In the genomic region with DNA sequence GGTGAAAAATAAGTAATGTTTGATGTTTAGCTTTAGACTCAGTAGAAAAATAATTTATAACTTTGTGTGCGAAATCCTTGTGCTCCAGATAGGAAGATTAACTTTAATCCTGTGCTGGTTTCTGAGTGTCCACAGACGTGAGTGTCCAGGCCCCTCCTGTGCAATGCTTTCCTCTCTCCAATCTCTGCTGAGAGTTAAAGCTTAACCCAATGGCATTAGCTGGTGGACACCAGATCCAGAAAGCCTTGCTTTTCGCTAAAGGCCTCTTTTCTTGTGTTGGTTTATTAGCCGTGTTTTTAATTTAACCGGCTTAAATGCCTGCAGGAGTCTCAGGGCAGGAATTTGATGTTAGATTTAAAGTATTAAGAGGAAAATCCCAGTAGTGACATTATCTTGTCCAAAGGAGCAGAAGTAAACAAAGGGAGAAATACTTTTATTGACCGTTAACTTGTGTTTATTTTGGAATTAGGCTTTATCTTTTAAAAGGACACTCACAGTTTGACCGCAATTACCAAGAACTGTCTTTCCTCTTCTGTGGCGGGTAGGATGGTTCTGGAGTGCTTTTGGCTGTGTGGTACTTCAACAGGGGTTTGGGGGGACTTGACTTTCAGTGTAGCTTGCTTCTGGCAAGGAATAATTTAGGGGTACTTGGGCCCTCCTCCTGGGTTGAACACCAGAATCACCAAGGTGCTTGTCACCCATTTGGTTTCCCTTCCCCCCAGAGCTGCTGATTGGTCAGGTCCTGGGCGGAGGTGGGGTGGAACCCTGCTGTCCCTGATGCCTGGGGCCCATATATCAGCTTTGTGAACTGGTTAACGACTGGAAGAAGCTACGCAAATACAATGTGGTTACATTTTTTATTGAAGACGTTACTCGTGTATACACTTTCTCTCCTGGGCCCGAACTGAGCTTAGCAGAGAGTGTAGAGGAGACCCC, we compare ENCODE assay signal across 8 mouse cellular contexts.
DNase-seq lines count a peak whose midpoint lies in the region; ATAC-seq and TF ChIP-seq lines count a peak whose summit lies in the region.

No protein-coding gene starts in this region.

- no peak for TF ChIP-seq POLR2A in cerebellum, adult 2 months (IDR thresholded peaks at IDR 0.05; ENCODE audit: borderline replicate concordance, insufficient read depth, low read length)
- TF ChIP-seq POLR2A in spleen, adult 2 months (IDR thresholded peaks at IDR 0.05; ENCODE audit: low read depth, low read length): no peak

- peak overlapping the region; percentile 77 for H3K4me2 ChIP-seq in heart, embryonic 13.5 days
- peak overlapping the region; percentile 98 for H3K4me2 ChIP-seq in liver, embryonic 11.5 days

- 71% methylated on average over 14 of the region's 14 CpGs for WGBS in cerebellum, adult 2 months
- 50% methylated on average over 14 of the region's 14 CpGs for WGBS in heart, embryonic 13.5 days
- WGBS in liver, embryonic 11.5 days: 20% methylated on average over 14 of the region's 14 CpGs
- WGBS in spleen, adult 2 months: 44% methylated on average over 14 of the region's 14 CpGs

- DNase-seq in cerebellum, adult 2 months: no peak
- DNase-seq in liver, embryonic 11.5 days (ENCODE audit: low spot score): no peak
- peak in 1 of 2 experiments; percentile 23 for DNase-seq in spleen, adult 2 months (ENCODE audit: low read depth in 1 of 2, low spot score in 2 of 2)
- no peak for DNase-seq in cerebellum, adult 9-11 months
- no peak for DNase-seq in layer of hippocampus, adult 9-10 months (ENCODE audit: low spot score)

- peaks cover 9% of the 10 kb centered on the region for H3K4me1 ChIP-seq in cerebellum, adult 2 months (ENCODE audit: control insufficient read depth, insufficient read depth, low read length)
- H3K4me1 ChIP-seq in heart, embryonic 13.5 days: peaks cover 84% of the 10 kb centered on the region
- peaks cover 76% of the 10 kb centered on the region for H3K4me1 ChIP-seq in liver, embryonic 11.5 days (replicated peaks; ENCODE audit: control insufficient read depth, insufficient read depth, low read length)
- peaks cover 49% of the 10 kb centered on the region for H3K4me1 ChIP-seq in spleen, adult 2 months (ENCODE audit: control insufficient read depth, insufficient read depth, insufficient read length)

- no peak for TF ChIP-seq CTCF in cerebellum, adult 2 months (IDR thresholded peaks at IDR 0.05; ENCODE audit: borderline replicate concordance, insufficient read depth, low read depth, low read length)
- no peak for TF ChIP-seq CTCF in spleen, adult 2 months (IDR thresholded peaks at IDR 0.05; ENCODE audit: extremely low read depth, insufficient read depth, insufficient read length, insufficient replicate concordance)

- peak overlapping the region; percentile 73 for H3K9ac ChIP-seq in heart, embryonic 13.5 days
- peak overlapping the region; percentile 74 for H3K9ac ChIP-seq in liver, embryonic 11.5 days (ENCODE audit: low read depth, low read length)

- 0 out of 2 replicates have a peak overlapping the region, but pooled peaks have one; percentile 2 for H3K27ac ChIP-seq in cerebellum, adult 2 months (ENCODE audit: insufficient read depth, low read length)
- peak overlapping the region; percentile 76 for H3K27ac ChIP-seq in heart, embryonic 13.5 days (replicated peaks)
- H3K27ac ChIP-seq in liver, embryonic 11.5 days (ENCODE audit: low read depth, low read length): peak overlapping the region; percentile 93
- peak overlapping the region; percentile 85 for H3K27ac ChIP-seq in spleen, adult 2 months (ENCODE audit: insufficient read depth, low read length)

- H3K9me3 ChIP-seq in heart, embryonic 13.5 days: no peaks in the 10 kb centered on the region
- no peaks in the 10 kb centered on the region for H3K9me3 ChIP-seq in liver, embryonic 11.5 days (ENCODE audit: control insufficient read depth, low read length)

- peak overlapping the region; percentile 58 for H3K4me3 ChIP-seq in cerebellum, adult 2 months (replicated peaks; ENCODE audit: insufficient read depth, low read depth, low read length)
- H3K4me3 ChIP-seq in heart, embryonic 13.5 days: peak overlapping the region; percentile 53
- peak overlapping the region; percentile 56 for H3K4me3 ChIP-seq in liver, embryonic 11.5 days (ENCODE audit: low read depth, low read length)
- peak overlapping the region; percentile 50; the same call in 1 of the 2 replicates for H3K4me3 ChIP-seq in spleen, adult 2 months (ENCODE audit: extremely low read depth, insufficient read depth, insufficient read length)

- H3K27me3 ChIP-seq in cerebellum, adult 2 months (ENCODE audit: control insufficient read depth, insufficient read depth, low read length): no peaks in the 10 kb centered on the region
- no peaks in the 10 kb centered on the region for H3K27me3 ChIP-seq in heart, embryonic 13.5 days (replicated peaks)
- H3K27me3 ChIP-seq in liver, embryonic 11.5 days (replicated peaks; ENCODE audit: control insufficient read depth, insufficient read depth, low read length): no peaks in the 10 kb centered on the region
- no peaks in the 10 kb centered on the region for H3K27me3 ChIP-seq in spleen, adult 2 months (ENCODE audit: control insufficient read depth, insufficient read depth, low read length)

- no peak for ATAC-seq in cerebellum, adult (ENCODE audit: insufficient number of reproducible peaks, low FRiP score, low TSS enrichment)
- ATAC-seq in activated CD4-positive, CD25-positive, alpha-beta regulatory T cell, adult 4 months: peak; percentile 1
- ATAC-seq in heart, embryonic 13.5 days (ENCODE audit: extremely low read depth, insufficient number of reproducible peaks, low FRiP score, low TSS enrichment): peak; percentile 62; the same call in 1 of the 2 replicates
- peak; percentile 90 for ATAC-seq in liver, embryonic 11.5 days (replicated peaks; ENCODE audit: low FRiP score)

- no peaks in the 10 kb centered on the region for H3K36me3 ChIP-seq in heart, embryonic 13.5 days
- H3K36me3 ChIP-seq in liver, embryonic 11.5 days (ENCODE audit: control insufficient read depth, insufficient read depth, low read length): no peaks in the 10 kb centered on the region
- no peaks in the 10 kb centered on the region for H3K36me3 ChIP-seq in spleen, adult 2 months (ENCODE audit: control insufficient read depth, insufficient read depth, low read length)

Comparison
In these comparisons a context has a peak if more than half of its experiments do, and no peak if none do; other contexts are left out.
1. H3K27ac ChIP-seq: peak in every context shown above with its lines; median percentile 93 in liver, embryonic 11.5 days; 85 in spleen, adult 2 months; 76 in heart, embryonic 13.5 days; 2 in cerebellum, adult 2 months.